Mouse (Mus musculus) stomach, embryonic 14.5 days (tissue): ENCODE data around the gene Tsc22d3. TPM values are rescaled to one million over a fixed set of nuclear protein-coding genes. Genes with fewer than 3 reads are reported as not detected.

ENCODE experiments used
- ATAC-seq: fragments of 200-750 bp; cut with Nextera tagmentation; 2 replicates; pipeline ENCODE4 v1.8.0; 2017; ENCODE audit warnings: low read depth, moderate TSS enrichment; ENCODE audit not compliant: insufficient number of reproducible peaks, insufficient read depth, low FRiP score
- H3K27ac ChIP-seq: fragments of 300-500 bp; sonication (generic); 2 replicates; pipeline ENCODE4 v1.5.1; 2014; ENCODE audit warnings: mild to moderate bottlenecking, low read length, moderate library complexity, mixed read lengths
- H3K27me3 ChIP-seq: fragments of 300-500 bp; sonication (generic); 2 replicates; pipeline ENCODE4 v1.6.1; 2014; ENCODE audit warnings: low read length, control low read depth, mixed read lengths; ENCODE audit not compliant: control insufficient read depth, insufficient read depth
- H3K36me3 ChIP-seq: fragments of 300-500 bp; sonication (generic); 2 replicates; pipeline ENCODE4 v1.6.1; 2014; ENCODE audit warnings: mild to moderate bottlenecking, control low read depth, low read length, moderate library complexity, mixed read lengths; ENCODE audit not compliant: control insufficient read depth, insufficient read depth
- H3K4me1 ChIP-seq: fragments of 300-500 bp; sonication (generic); 2 replicates; pipeline ENCODE4 v1.6.1; 2014; ENCODE audit warnings: low read length, control low read depth, mixed read lengths; ENCODE audit not compliant: control insufficient read depth, insufficient read depth
- H3K4me2 ChIP-seq: fragments of 300-500 bp; sonication (generic); replicated peaks from 2 replicates; pipeline ENCODE4 v1.6.1; 2014; ENCODE audit warnings: low read depth, low read length, control low read depth
- H3K4me3 ChIP-seq: fragments of 300-500 bp; sonication (generic); 2 replicates; pipeline ENCODE4 v1.5.1; 2014; ENCODE audit warnings: low read depth, low read length, control low read depth
- H3K9ac ChIP-seq: fragments of 300-500 bp; sonication (generic); replicated peaks from 2 replicates; pipeline ENCODE4 v1.6.1; 2014; ENCODE audit warnings: low read depth, mild to moderate bottlenecking, control low read depth, low read length, moderate library complexity, mixed read lengths
- H3K9me3 ChIP-seq: fragments of 300-500 bp; sonication (generic); 2 replicates; pipeline ENCODE4 v1.6.1; 2016; ENCODE audit warnings: low read depth, low read length, control low read depth; ENCODE audit not compliant: control insufficient read depth
- WGBS: fragments of 180-500 bp; shearing (Covaris S2); extraction: QIAGEN DNeasy Blood & Tissue Kit; methylation state at CpG from one replicate; pipeline ENCODE4 v1.1.7; 2014; 5-methylcytosine and 5-hydroxymethylcytosine counted together
- polyA plus RNA-seq: library from polyadenylated mRNA; unstranded; fragments of >200 nt; fragmentation: Nextera tagmentation; extraction: Ambion mirVana; gene quantifications from 2 replicates; pipeline ENCODE4 v1.2.1, GENCODE M21; 2014

Gene Tsc22d3
- polyA plus RNA-seq, 1 experiment from 2014 or later = 77.9 TPM

DNA sequence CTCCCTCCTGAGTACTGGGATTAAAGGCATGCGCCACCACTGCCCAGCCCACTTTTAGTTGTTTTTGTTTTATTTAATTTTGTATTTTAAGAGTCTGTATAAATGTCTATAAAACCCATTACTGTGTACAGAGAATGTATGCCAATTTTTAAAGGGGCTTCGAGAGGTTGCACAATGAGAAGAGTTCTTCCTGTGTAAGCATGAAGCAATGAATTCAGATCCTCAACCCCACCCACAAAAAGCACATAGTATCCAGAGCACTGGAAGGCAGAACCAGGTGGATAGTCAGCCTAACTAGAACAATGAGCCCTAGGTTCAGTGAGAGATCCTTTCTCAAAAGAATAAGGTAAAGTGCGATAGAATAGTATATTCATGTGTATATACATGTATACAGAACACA lies 110.3 kb downstream of the Tsc22d3 start:
- H3K9ac ChIP-seq = no peak overlapping the region

More for the DNA sequence above, 110.3 kb downstream of the Tsc22d3 start:
- H3K27me3 ChIP-seq = no peaks in the 10 kb centered on the region
- no peaks in the 10 kb centered on the region for H3K9me3 ChIP-seq
- H3K4me2 ChIP-seq = no peak overlapping the region
- no peak overlapping the region for H3K27ac ChIP-seq
- no peak overlapping the region for H3K4me3 ChIP-seq
- WGBS = 87% methylated on average over 3 of the region's 3 CpGs
- no peaks in the 10 kb centered on the region for H3K4me1 ChIP-seq
- no peaks in the 10 kb centered on the region for H3K36me3 ChIP-seq
- no peak for ATAC-seq

Other genes with a start within 250 kb of the Tsc22d3 start
- 32.4 and 35.5 TPM in 2 replicates for gene Prps1, start 144.0 kb downstream of the Tsc22d3 start, polyA plus RNA-seq
- gene Mid2, start 63.9 kb upstream of the Tsc22d3 start, polyA plus RNA-seq = 7.2 and 8.8 TPM in 2 replicates
- not detected in 2 replicates for gene Tex13b, start 212.8 kb upstream of the Tsc22d3 start, polyA plus RNA-seq